Mouse (Mus musculus) stomach, embryonic 14.5 days (tissue): Measurements from ENCODE around the gene Mien1. TPM values are rescaled to one million over a fixed set of nuclear protein-coding genes. Genes with fewer than 3 reads are reported as not detected.

Experiments used
- ATAC-seq: fragments of 200-750 bp; cut with Nextera tagmentation; 2 replicates; pipeline ENCODE4 v1.8.0; 2017; ENCODE audit warnings: low read depth, moderate TSS enrichment; ENCODE audit not compliant: insufficient number of reproducible peaks, insufficient read depth, low FRiP score
- H3K27ac ChIP-seq: fragments of 300-500 bp; sonication (generic); 2 replicates; pipeline ENCODE4 v1.5.1; 2014; ENCODE audit warnings: mild to moderate bottlenecking, low read length, moderate library complexity, mixed read lengths
- H3K27me3 ChIP-seq: fragments of 300-500 bp; sonication (generic); 2 replicates; pipeline ENCODE4 v1.6.1; 2014; ENCODE audit warnings: low read length, control low read depth, mixed read lengths; ENCODE audit not compliant: control insufficient read depth, insufficient read depth
- H3K36me3 ChIP-seq: fragments of 300-500 bp; sonication (generic); 2 replicates; pipeline ENCODE4 v1.6.1; 2014; ENCODE audit warnings: mild to moderate bottlenecking, control low read depth, low read length, moderate library complexity, mixed read lengths; ENCODE audit not compliant: control insufficient read depth, insufficient read depth
- H3K4me1 ChIP-seq: fragments of 300-500 bp; sonication (generic); 2 replicates; pipeline ENCODE4 v1.6.1; 2014; ENCODE audit warnings: low read length, control low read depth, mixed read lengths; ENCODE audit not compliant: control insufficient read depth, insufficient read depth
- H3K4me2 ChIP-seq: fragments of 300-500 bp; sonication (generic); replicated peaks from 2 replicates; pipeline ENCODE4 v1.6.1; 2014; ENCODE audit warnings: low read depth, low read length, control low read depth
- H3K4me3 ChIP-seq: fragments of 300-500 bp; sonication (generic); 2 replicates; pipeline ENCODE4 v1.5.1; 2014; ENCODE audit warnings: low read depth, low read length, control low read depth
- H3K9ac ChIP-seq: fragments of 300-500 bp; sonication (generic); replicated peaks from 2 replicates; pipeline ENCODE4 v1.6.1; 2014; ENCODE audit warnings: low read depth, mild to moderate bottlenecking, control low read depth, low read length, moderate library complexity, mixed read lengths
- H3K9me3 ChIP-seq: fragments of 300-500 bp; sonication (generic); 2 replicates; pipeline ENCODE4 v1.6.1; 2016; ENCODE audit warnings: low read depth, low read length, control low read depth; ENCODE audit not compliant: control insufficient read depth
- WGBS: fragments of 180-500 bp; shearing (Covaris S2); extraction: QIAGEN DNeasy Blood & Tissue Kit; methylation state at CpG from one replicate; pipeline ENCODE4 v1.1.7; 2014; 5-methylcytosine and 5-hydroxymethylcytosine counted together
- polyA plus RNA-seq: library from polyadenylated mRNA; unstranded; fragments of >200 nt; fragmentation: Nextera tagmentation; extraction: Ambion mirVana; gene quantifications from 2 replicates; pipeline ENCODE4 v1.2.1, GENCODE M21; 2014

The Mien1 gene
- polyA plus RNA-seq, 1 experiment from 2014 or later: 98.0 TPM

DNA sequence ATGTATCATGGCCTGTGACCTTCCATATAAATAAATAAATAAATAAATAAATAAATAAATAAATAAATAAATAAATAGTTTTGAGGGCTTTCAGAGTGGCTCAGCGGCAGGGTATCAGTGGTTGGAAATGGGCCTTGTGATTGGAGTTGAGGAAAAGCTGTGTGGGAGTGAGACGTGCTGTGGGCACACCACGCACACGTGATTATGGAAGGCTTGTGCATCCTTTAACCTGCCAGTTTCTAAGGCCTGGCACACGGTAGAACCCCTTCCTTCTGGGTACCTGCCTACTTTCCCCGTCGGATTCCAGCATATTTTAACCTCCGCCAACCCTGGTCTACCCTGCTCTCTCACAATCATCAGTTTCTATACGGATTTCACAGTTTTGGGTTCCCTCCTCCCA, 18.2 kb upstream of the Mien1 start:
- no peaks in the 10 kb centered on the region for H3K9me3 ChIP-seq
- H3K27ac ChIP-seq: peak overlapping the region; percentile 44; the same call in 1 of the 2 replicates
- 19% methylated on average over 9 of the region's 9 CpGs for WGBS
- peak overlapping the region; percentile 39 for H3K4me3 ChIP-seq
- H3K27me3 ChIP-seq: peaks cover 16% of the 10 kb centered on the region; the same call in 1 of the 2 replicates
- H3K9ac ChIP-seq: peak overlapping the region; percentile 25; the same call in 1 of the 2 replicates
- H3K4me2 ChIP-seq: peak overlapping the region; percentile 65
- H3K4me1 ChIP-seq: 0 out of 2 replicates have a peak, but pooled peaks cover 6% of the 10 kb centered on the region
- no peaks in the 10 kb centered on the region for H3K36me3 ChIP-seq
- ATAC-seq: peak; percentile 15; the same call in 1 of the 2 replicates

DNA sequence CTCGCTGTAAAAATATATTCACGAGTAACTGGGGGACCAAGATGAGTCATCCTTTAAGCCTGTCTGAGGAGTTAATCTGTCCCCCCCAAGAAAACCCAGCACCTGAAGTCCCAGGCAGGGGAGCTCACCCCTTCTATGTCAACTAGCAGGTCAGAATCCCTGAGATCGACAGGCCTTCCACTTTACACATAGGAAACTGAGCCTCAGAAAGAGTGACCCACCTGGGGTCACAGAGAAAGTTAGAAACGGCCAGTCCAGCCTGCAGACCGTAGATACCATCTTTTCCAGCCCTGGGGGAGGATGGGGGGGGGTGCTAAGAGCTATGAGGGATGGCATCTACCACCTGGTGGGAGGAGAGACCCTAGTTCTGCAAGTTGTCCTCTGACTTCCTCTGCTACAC, 17.8 kb upstream of the Mien1 start:
- Histone ChIP-seq H3K4me2 (no peak overlapping the region), H3K4me1 (0 out of 2 replicates have a peak, but pooled peaks cover 6% of the 10 kb centered on the region), H3K9ac (no peak overlapping the region), H3K9me3 (no peaks in the 10 kb centered on the region), H3K27ac (no peak overlapping the region), H3K36me3 (no peaks in the 10 kb centered on the region), H3K4me3 (no peak overlapping the region), H3K27me3 (peaks cover 16% of the 10 kb centered on the region; the same call in 1 of the 2 replicates)
- WGBS: 60% methylated on average over 5 of the region's 5 CpGs
- no peak for ATAC-seq

DNA sequence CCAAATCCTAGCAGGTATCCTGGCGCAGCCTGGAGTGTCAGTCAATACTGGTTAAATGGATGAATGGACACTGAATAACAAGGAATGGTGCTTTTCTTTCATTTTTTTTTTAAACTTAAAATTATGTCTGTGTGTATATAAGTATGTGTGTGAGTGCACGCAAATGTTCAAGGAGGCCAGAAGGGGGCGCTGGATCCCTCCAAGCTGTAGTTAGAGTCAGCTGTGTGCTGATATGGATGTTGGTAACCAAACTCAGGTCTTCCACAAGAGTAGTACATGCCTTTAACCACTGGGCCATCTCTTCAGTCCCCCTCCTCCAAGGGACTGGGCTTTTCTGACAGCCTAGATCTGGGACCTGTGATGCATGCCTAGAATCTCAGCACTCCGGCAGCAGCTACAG, 16.7 kb upstream of the Mien1 start:
- 82% methylated on average over 4 of the region's 4 CpGs for WGBS
- H3K27me3 ChIP-seq: peaks cover 16% of the 10 kb centered on the region; the same call in 1 of the 2 replicates
- H3K4me1 ChIP-seq: 0 out of 2 replicates have a peak, but pooled peaks cover 6% of the 10 kb centered on the region
- H3K4me3 ChIP-seq: no peak overlapping the region
- ATAC-seq: no peak
- H3K27ac ChIP-seq: no peak overlapping the region
- no peak overlapping the region for H3K9ac ChIP-seq
- H3K9me3 ChIP-seq: no peaks in the 10 kb centered on the region
- H3K4me2 ChIP-seq: no peak overlapping the region
- peaks cover 7% of the 10 kb centered on the region; the same call in 1 of the 2 replicates for H3K36me3 ChIP-seq

DNA sequence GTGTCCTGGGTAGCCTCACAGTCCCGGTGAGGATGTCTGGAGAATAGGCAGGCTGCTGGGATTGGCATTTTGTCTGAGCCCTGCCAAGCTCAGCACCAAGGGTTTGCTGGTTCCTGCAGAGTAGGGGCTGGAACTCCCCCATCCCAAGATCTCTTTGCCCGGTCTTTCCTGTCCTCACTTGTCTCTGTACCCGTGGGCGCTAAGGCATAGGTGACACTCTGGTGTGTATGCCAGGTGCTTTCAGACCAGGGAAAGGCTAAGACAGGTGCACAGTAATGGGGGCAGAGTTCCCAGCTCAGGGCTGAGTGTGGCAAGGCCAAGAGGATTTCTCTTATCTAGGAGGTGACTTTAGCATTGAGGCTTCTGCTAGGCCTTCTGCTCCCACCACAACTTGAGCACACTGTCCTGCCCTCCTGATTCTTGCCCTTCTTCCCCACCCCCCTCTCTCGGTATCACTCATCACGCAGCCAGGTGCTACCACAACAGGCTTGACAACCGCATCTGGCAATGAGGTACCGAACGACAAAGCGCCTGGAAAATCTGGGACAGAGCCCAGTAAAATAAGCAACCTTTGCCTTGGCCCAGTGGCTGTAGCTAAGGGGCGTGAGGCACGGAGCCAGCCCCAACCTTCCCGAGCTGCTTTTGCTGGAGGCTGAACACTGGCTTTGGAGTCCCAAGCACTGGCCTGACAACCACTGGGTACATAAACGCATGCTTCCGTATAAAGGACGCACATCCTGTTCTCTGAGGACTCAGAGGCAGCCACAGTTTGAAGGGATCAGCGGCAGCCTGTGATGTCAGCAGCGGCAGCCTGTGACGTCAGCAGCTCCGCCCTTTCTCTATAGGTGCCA, 11.4 kb upstream of the Mien1 start:
- Histone ChIP-seq H3K27ac (no peak overlapping the region), H3K27me3 (0 out of 2 replicates have a peak, but pooled peaks cover 7% of the 10 kb centered on the region), H3K4me1 (no peaks in the 10 kb centered on the region), H3K4me2 (no peak overlapping the region), H3K4me3 (no peak overlapping the region), H3K9ac (no peak overlapping the region), H3K36me3 (peaks cover 9% of the 10 kb centered on the region; the same call in 1 of the 2 replicates), H3K9me3 (no peaks in the 10 kb centered on the region)
- ATAC-seq: no peak
- WGBS: 76% methylated on average over 20 of the region's 20 CpGs

DNA sequence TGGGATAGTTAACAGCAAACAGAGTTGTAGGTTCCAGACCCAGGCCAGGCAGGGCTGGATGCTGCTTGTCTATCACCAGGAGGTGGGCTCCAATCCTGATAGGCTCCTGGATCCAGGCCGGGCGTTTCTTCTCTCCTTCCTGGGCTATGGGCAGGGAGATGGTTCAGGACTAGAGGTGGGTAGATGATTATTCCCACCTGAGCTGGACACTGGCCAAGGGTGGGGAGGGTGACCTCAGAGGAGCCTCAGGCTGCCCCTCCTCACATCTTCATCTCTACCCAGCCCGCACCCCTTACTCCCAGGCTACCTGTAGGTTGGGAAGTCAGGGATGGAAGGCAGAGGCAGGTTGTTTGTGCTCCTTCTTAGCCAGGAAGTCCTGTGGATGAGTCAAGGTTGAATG, 10.6 kb upstream of the Mien1 start:
- Histone ChIP-seq H3K4me1 (no peaks in the 10 kb centered on the region), H3K9ac (no peak overlapping the region), H3K27ac (no peak overlapping the region), H3K36me3 (peaks cover 9% of the 10 kb centered on the region; the same call in 1 of the 2 replicates), H3K27me3 (0 out of 2 replicates have a peak, but pooled peaks cover 7% of the 10 kb centered on the region), H3K4me2 (peak overlapping the region; percentile 43), H3K9me3 (no peaks in the 10 kb centered on the region), H3K4me3 (no peak overlapping the region; the same call in 1 of the 2 replicates)
- WGBS: 67% methylated on average over 3 of the region's 3 CpGs
- ATAC-seq: no peak

DNA sequence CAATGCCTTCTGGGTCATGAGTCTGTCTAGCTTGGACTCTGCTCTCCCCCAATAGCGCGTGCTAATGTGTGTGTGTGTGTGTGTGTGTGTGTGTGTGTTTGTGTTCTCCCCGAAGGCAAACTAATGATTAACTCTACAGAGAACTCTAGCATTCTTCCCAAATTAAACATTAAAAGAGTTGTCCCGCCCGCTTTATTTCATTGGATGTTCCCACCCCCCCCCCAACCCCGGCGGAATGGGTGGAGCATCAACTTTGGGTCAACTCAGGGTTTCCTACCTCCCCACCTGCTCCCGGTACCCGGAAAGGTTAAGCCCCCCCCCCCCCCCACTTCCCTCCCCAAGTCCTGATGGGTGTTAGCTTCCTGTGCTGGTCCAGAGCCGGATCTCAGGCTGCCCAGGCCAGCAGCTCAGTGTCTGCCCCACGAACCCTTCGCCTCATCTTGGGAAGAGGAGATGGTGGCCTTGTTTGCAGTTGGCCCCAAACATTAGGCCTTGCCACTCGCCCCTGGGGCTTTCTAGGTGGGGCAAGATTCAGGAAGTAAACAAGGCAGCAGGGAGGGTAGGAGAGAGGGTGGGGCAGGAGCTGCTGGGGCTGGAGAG, 9.5 kb upstream of the Mien1 start:
- H3K9ac ChIP-seq: peak overlapping the region; percentile 55; the same call in 1 of the 2 replicates
- peaks cover 9% of the 10 kb centered on the region; the same call in 1 of the 2 replicates for H3K36me3 ChIP-seq
- peak overlapping the region; percentile 92 for H3K27ac ChIP-seq
- peak overlapping the region; percentile 42 for H3K4me3 ChIP-seq
- no peaks in the 10 kb centered on the region for H3K9me3 ChIP-seq
- H3K4me2 ChIP-seq: peak overlapping the region; percentile 43
- H3K4me1 ChIP-seq: no peaks in the 10 kb centered on the region
- WGBS: 38% methylated on average over 13 of the region's 13 CpGs
- ATAC-seq: peak; percentile 43
- H3K27me3 ChIP-seq: 0 out of 2 replicates have a peak, but pooled peaks cover 7% of the 10 kb centered on the region

DNA sequence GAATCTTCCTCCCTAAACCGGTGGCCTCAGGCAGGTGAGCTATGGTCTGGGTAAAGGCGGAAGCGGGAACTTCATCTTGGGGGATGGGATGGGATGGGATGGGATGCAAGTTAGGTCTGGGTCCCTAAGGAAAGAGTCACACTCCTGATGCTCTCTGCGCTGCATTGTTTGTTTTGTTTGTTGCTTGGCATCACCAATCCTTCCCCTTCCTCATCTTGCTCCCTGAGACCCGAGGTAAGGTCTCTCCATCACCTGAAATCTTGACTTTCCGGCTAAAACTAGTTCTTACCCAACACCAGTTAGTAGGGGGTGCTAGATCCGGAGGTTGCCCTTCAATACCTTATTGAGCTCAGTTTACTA, 8.7 kb upstream of the Mien1 start:
- H3K36me3 ChIP-seq: peaks cover 9% of the 10 kb centered on the region; the same call in 1 of the 2 replicates
- no peaks in the 10 kb centered on the region for H3K4me1 ChIP-seq
- no peak for ATAC-seq
- WGBS: 12% methylated on average over 7 of the region's 7 CpGs
- H3K9me3 ChIP-seq: no peaks in the 10 kb centered on the region
- peak overlapping the region; percentile 92 for H3K27ac ChIP-seq
- H3K9ac ChIP-seq: peak overlapping the region; percentile 55
- H3K4me3 ChIP-seq: peak overlapping the region; percentile 42
- peak overlapping the region; percentile 32 for H3K4me2 ChIP-seq
- H3K27me3 ChIP-seq: 0 out of 2 replicates have a peak, but pooled peaks cover 7% of the 10 kb centered on the region
